Mouse (Mus musculus): Measurements from ENCODE around the gene F8. TPM values are rescaled to one million over a fixed set of nuclear protein-coding genes. Genes with fewer than 3 reads are reported as not detected.

The F8 gene
- polyA plus RNA-seq, 1 experiment from 2014 or later: 1.8 TPM

GRCm38 (mm10) chrX:75128333-75128980 lies 254.0 kb downstream of the F8 start:
- H3K27me3 ChIP-seq (ENCODE audit: insufficient read depth, poor library complexity, severe bottlenecking): no peaks in the 10 kb centered on the region
- 0 out of 2 replicates have a peak, but pooled peaks cover 2% of the 10 kb centered on the region for H3K36me3 ChIP-seq
- DNase-seq (ENCODE audit: low spot score): no peak
- no peak overlapping the region for H3K4me3 ChIP-seq
- H3K27ac ChIP-seq: no peak overlapping the region
- H3K9me3 ChIP-seq: no peaks in the 10 kb centered on the region
- no peaks in the 10 kb centered on the region for H3K4me1 ChIP-seq

GRCm38 (mm10) chrX:75126893-75127292 lies 255.5 kb downstream of the F8 start:
- Histone ChIP-seq H3K27me3 (ENCODE audit: insufficient read depth, poor library complexity, severe bottlenecking) (no peaks in the 10 kb centered on the region), H3K9me3 (no peaks in the 10 kb centered on the region), H3K4me3 (no peak overlapping the region), H3K4me1 (no peaks in the 10 kb centered on the region), H3K27ac (no peak overlapping the region), H3K36me3 (0 out of 2 replicates have a peak, but pooled peaks cover 2% of the 10 kb centered on the region)
- DNase-seq (ENCODE audit: low spot score): no peak

- Histone ChIP-seq H3K4me3 (no peak overlapping the region), H3K9me3 (no peaks in the 10 kb centered on the region), H3K4me1 (no peaks in the 10 kb centered on the region), H3K27me3 (ENCODE audit: insufficient read depth, poor library complexity, severe bottlenecking) (no peaks in the 10 kb centered on the region), H3K36me3 (0 out of 2 replicates have a peak, but pooled peaks cover 2% of the 10 kb centered on the region), H3K27ac (no peak overlapping the region)
- WGBS: 62% methylated on average over 3 of the region's 3 CpGs
- DNase-seq (ENCODE audit: low spot score): no peak
Observed at GRCm38 (mm10) chrX:75125606-75126005, 256.8 kb downstream of the F8 start.

Other genes starting within 250 kb of the F8 start
- gene Smim9, start 218.8 kb downstream of the F8 start, polyA plus RNA-seq (2016; fragmentation: Nextera tagmentation; extraction: Ambion mirVana): not detected in 2 replicates
- gene Fundc2, start 216 bp downstream of the F8 start, polyA plus RNA-seq (2016; fragmentation: Nextera tagmentation; extraction: Ambion mirVana): 45.9 and 55.2 TPM in 2 replicates
- 11.9 and 13.2 TPM in 2 replicates for gene Cmc4, start 34.0 kb upstream of the F8 start, polyA plus RNA-seq (2016; fragmentation: Nextera tagmentation; extraction: Ambion mirVana)
- gene Mtcp1, start 34.0 kb upstream of the F8 start, polyA plus RNA-seq (2016; fragmentation: Nextera tagmentation; extraction: Ambion mirVana): 6.9 and 8.6 TPM in 2 replicates
- gene Brcc3, start 34.0 kb upstream of the F8 start, polyA plus RNA-seq (2016; fragmentation: Nextera tagmentation; extraction: Ambion mirVana): 63.0 and 64.7 TPM in 2 replicates
- gene Vbp1, start 131.7 kb upstream of the F8 start, polyA plus RNA-seq (2016; fragmentation: Nextera tagmentation; extraction: Ambion mirVana): 175 and 186 TPM in 2 replicates
- gene Rab39b, start 195.6 kb upstream of the F8 start, polyA plus RNA-seq (2016; fragmentation: Nextera tagmentation; extraction: Ambion mirVana): 1.1 and 1.8 TPM in 2 replicates